Mouse (Mus musculus): ENCODE results near the gene Pkd1l2. TPM values are rescaled to one million over a fixed set of nuclear protein-coding genes. Genes with fewer than 3 reads are reported as not detected.

Pkd1l2 gene
- polyA plus RNA-seq, 2 experiments = 0.07 to 0.16 TPM

DNA sequence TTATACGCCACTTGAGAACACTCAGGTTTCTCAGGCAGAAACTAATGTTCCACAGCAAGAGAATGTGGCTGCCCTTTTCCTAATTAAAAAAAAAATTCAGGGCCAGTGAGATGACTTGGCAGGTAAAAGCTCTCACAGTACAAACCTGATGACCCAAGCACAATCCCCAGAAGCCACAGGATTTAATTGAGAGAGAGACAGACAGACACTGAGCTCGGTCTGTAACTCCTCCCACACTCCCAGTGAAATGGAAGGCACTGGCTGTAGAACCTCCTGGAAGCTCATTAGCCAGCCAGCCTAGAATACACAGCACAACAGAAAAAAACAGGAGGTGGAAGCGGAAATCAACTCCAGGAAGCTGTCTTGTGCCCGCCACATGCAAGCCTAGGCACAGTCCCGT is 106.6 kb downstream of the Pkd1l2 start:
- DNase-seq (ENCODE audit: low spot score) (no peak), ATAC-seq (ENCODE audit: low FRiP score, low read depth) (no peak)
- Histone ChIP-seq H3K9ac (ENCODE audit: low read depth, low read length, severe bottlenecking) (no peak overlapping the region), H3K27ac (replicated peaks; ENCODE audit: low read depth, low read length) (no peak overlapping the region), H3K27me3 (ENCODE audit: control insufficient read depth, insufficient read depth, low read length) (no peaks in the 10 kb centered on the region), H3K4me2 (replicated peaks; ENCODE audit: low read depth, low read length, severe bottlenecking) (no peak overlapping the region), H3K4me1 (ENCODE audit: control insufficient read depth, insufficient read depth, low read length) (peaks cover 10% of the 10 kb centered on the region), H3K36me3 (ENCODE audit: control insufficient read depth, insufficient read depth, low read length) (no peaks in the 10 kb centered on the region), H3K9me3 (ENCODE audit: control insufficient read depth, low read length) (no peaks in the 10 kb centered on the region), H3K4me3 (replicated peaks; ENCODE audit: low read length) (no peak overlapping the region)
- WGBS = 50% methylated on average over 5 of the region's 5 CpGs
- no peak for TF ChIP-seq POLR2A (IDR thresholded peaks at IDR 0.05; ENCODE audit: borderline replicate concordance, extremely low read depth, insufficient read depth, insufficient read length)

- Histone ChIP-seq H3K4me3 (replicated peaks; ENCODE audit: low read length) (no peak overlapping the region), H3K27ac (replicated peaks; ENCODE audit: low read depth, low read length) (no peak overlapping the region), H3K9ac (ENCODE audit: low read depth, low read length, severe bottlenecking) (no peak overlapping the region), H3K4me1 (ENCODE audit: control insufficient read depth, insufficient read depth, low read length) (peaks cover 10% of the 10 kb centered on the region), H3K9me3 (ENCODE audit: control insufficient read depth, low read length) (no peaks in the 10 kb centered on the region), H3K36me3 (ENCODE audit: control insufficient read depth, insufficient read depth, low read length) (no peaks in the 10 kb centered on the region), H3K4me2 (replicated peaks; ENCODE audit: low read depth, low read length, severe bottlenecking) (no peak overlapping the region), H3K27me3 (ENCODE audit: control insufficient read depth, insufficient read depth, low read length) (no peaks in the 10 kb centered on the region)
- TF ChIP-seq POLR2A (IDR thresholded peaks at IDR 0.05; ENCODE audit: borderline replicate concordance, extremely low read depth, insufficient read depth, insufficient read length) = no peak
- WGBS = 39% methylated on average over 5 of the region's 5 CpGs
- ATAC-seq (ENCODE audit: low FRiP score, low read depth) (no peak), DNase-seq (ENCODE audit: low spot score) (no peak)
Observed at GRCm38 (mm10) chr8:116975066-116975465, 107.2 kb downstream of the Pkd1l2 start.

DNA sequence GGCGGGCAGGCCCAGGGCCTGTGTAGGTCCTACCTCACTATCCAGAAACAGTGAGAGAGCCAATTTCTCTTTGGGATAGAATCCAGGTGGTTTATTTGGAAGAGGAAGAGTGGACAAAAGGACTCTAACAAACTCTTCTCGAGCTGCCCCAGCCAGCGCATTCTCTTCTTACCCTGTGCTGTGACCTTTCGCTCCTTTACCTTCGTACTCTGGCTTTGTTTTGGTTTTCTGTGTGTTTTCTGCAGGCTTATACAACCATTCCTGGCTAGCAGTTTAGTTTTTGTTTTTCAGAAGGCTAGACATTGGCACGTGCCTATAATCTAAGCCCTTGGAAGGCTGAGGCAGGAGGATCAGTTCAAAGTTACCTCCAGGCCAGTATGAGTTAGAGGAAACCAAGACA is 112.7 kb downstream of the Pkd1l2 start:
- no peak for DNase-seq (ENCODE audit: low spot score)
- Histone ChIP-seq H3K9ac (ENCODE audit: low read depth, low read length, severe bottlenecking) (no peak overlapping the region), H3K36me3 (ENCODE audit: control insufficient read depth, insufficient read depth, low read length) (no peaks in the 10 kb centered on the region), H3K4me1 (ENCODE audit: control insufficient read depth, insufficient read depth, low read length) (no peaks in the 10 kb centered on the region), H3K4me3 (replicated peaks; ENCODE audit: low read length) (no peak overlapping the region), H3K27ac (replicated peaks; ENCODE audit: low read depth, low read length) (no peak overlapping the region), H3K4me2 (replicated peaks; ENCODE audit: low read depth, low read length, severe bottlenecking) (no peak overlapping the region), H3K9me3 (ENCODE audit: control insufficient read depth, low read length) (no peaks in the 10 kb centered on the region), H3K27me3 (ENCODE audit: control insufficient read depth, insufficient read depth, low read length) (no peaks in the 10 kb centered on the region)
- no peak for TF ChIP-seq POLR2A (IDR thresholded peaks at IDR 0.05; ENCODE audit: borderline replicate concordance, extremely low read depth, insufficient read depth, insufficient read length)
- WGBS = 88% methylated on average over 6 of the region's 6 CpGs
- no peak for ATAC-seq (ENCODE audit: low FRiP score, low read depth)

GRCm38 (mm10) chr8:116954415-116954814 is 127.8 kb downstream of the Pkd1l2 start:
- peaks cover 55% of the 10 kb centered on the region for H3K36me3 ChIP-seq (ENCODE audit: control insufficient read depth, insufficient read depth, low read length)
- no peak overlapping the region for H3K27ac ChIP-seq (replicated peaks; ENCODE audit: low read depth, low read length)
- WGBS = 92% methylated on average over 9 of the region's 9 CpGs
- H3K27me3 ChIP-seq (ENCODE audit: control insufficient read depth, insufficient read depth, low read length) = no peaks in the 10 kb centered on the region
- ATAC-seq (ENCODE audit: low FRiP score, low read depth) (no peak), DNase-seq (ENCODE audit: low spot score) (no peak)
- H3K4me3 ChIP-seq (replicated peaks; ENCODE audit: low read length) = no peak overlapping the region
- H3K9me3 ChIP-seq (ENCODE audit: control insufficient read depth, low read length) = no peaks in the 10 kb centered on the region
- H3K4me1 ChIP-seq (ENCODE audit: control insufficient read depth, insufficient read depth, low read length) = peaks cover 6% of the 10 kb centered on the region; the same call in 1 of the 2 replicates
- TF ChIP-seq POLR2A (IDR thresholded peaks at IDR 0.05; ENCODE audit: borderline replicate concordance, extremely low read depth, insufficient read depth, insufficient read length) = no peak
- no peak overlapping the region for H3K4me2 ChIP-seq (replicated peaks; ENCODE audit: low read depth, low read length, severe bottlenecking)
- no peak overlapping the region for H3K9ac ChIP-seq (ENCODE audit: low read depth, low read length, severe bottlenecking)

DNA sequence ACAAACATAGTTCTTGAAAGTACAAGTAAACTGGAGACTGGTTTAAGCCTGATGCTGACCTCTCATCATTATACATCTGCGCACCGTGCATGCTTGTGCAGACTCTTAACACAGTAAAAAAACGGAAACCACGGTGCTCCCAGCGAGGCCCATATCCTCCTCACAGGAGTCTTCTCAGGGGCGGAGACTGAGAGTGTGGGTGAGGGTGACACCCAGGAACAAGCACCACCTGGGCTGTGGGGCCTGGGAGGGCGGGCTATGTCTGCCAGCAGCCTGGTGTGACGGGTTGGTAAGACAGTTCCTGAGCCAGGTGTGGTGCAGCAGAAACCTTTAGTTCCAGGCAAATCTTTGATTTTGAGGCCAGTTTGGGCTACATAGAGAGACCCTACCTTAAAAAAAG is 129.8 kb downstream of the Pkd1l2 start:
- no peaks in the 10 kb centered on the region for H3K27me3 ChIP-seq (ENCODE audit: control insufficient read depth, insufficient read depth, low read length)
- H3K27ac ChIP-seq (replicated peaks; ENCODE audit: low read depth, low read length) = no peak overlapping the region
- DNase-seq (ENCODE audit: low spot score) (no peak), ATAC-seq (ENCODE audit: low FRiP score, low read depth) (no peak)
- H3K9me3 ChIP-seq (ENCODE audit: control insufficient read depth, low read length) = no peaks in the 10 kb centered on the region
- no peak for TF ChIP-seq POLR2A (IDR thresholded peaks at IDR 0.05; ENCODE audit: borderline replicate concordance, extremely low read depth, insufficient read depth, insufficient read length)
- H3K9ac ChIP-seq (ENCODE audit: low read depth, low read length, severe bottlenecking) = no peak overlapping the region
- peaks cover 42% of the 10 kb centered on the region for H3K36me3 ChIP-seq (ENCODE audit: control insufficient read depth, insufficient read depth, low read length)
- peaks cover 6% of the 10 kb centered on the region; the same call in 1 of the 2 replicates for H3K4me1 ChIP-seq (ENCODE audit: control insufficient read depth, insufficient read depth, low read length)
- H3K4me2 ChIP-seq (replicated peaks; ENCODE audit: low read depth, low read length, severe bottlenecking) = no peak overlapping the region
- WGBS = 82% methylated on average over 8 of the region's 8 CpGs
- no peak overlapping the region for H3K4me3 ChIP-seq (replicated peaks; ENCODE audit: low read length)

- WGBS = 90% methylated on average over 2 of the region's 2 CpGs
- H3K4me2 ChIP-seq (replicated peaks; ENCODE audit: low read depth, low read length, severe bottlenecking) = no peak overlapping the region
Observed at GRCm38 (mm10) chr8:116951778-116952177, 130.5 kb downstream of the Pkd1l2 start.

More at GRCm38 (mm10) chr8:116951778-116952177, 130.5 kb downstream of the Pkd1l2 start:
- no peaks in the 10 kb centered on the region for H3K27me3 ChIP-seq (ENCODE audit: control insufficient read depth, insufficient read depth, low read length)
- H3K9me3 ChIP-seq (ENCODE audit: control insufficient read depth, low read length) = no peaks in the 10 kb centered on the region
- DNase-seq (ENCODE audit: low spot score) = no peak
- TF ChIP-seq POLR2A (IDR thresholded peaks at IDR 0.05; ENCODE audit: borderline replicate concordance, extremely low read depth, insufficient read depth, insufficient read length) = no peak
- H3K27ac ChIP-seq (replicated peaks; ENCODE audit: low read depth, low read length) = no peak overlapping the region
- peaks cover 35% of the 10 kb centered on the region for H3K36me3 ChIP-seq (ENCODE audit: control insufficient read depth, insufficient read depth, low read length)
- ATAC-seq (ENCODE audit: low FRiP score, low read depth) = no peak
- H3K4me3 ChIP-seq (replicated peaks; ENCODE audit: low read length) = no peak overlapping the region
- peaks cover 6% of the 10 kb centered on the region; the same call in 1 of the 2 replicates for H3K4me1 ChIP-seq (ENCODE audit: control insufficient read depth, insufficient read depth, low read length)
- H3K9ac ChIP-seq (ENCODE audit: low read depth, low read length, severe bottlenecking) = no peak overlapping the region

Measured in limb, embryonic 14.5 days (tissue).